Mouse (Mus musculus) embryo, embryonic 10 days (tissue): Measurements from ENCODE around the gene Dgkd.

Experiments
- DNase-seq: peaks from one replicate; pipeline ENCODE4 v3.0.0-alpha.2; 2015; ENCODE audit warnings: low spot score

Dgkd gene

GRCm38 (mm10) chr1:87848237-87848996 lies 4.7 kb upstream of the Dgkd start:
- DNase-seq: no peak

- no peak for DNase-seq
These were observed 3.8 kb upstream of the Dgkd start for GRCm38 (mm10) chr1:87849278-87849677.

GRCm38 (mm10) chr1:87851344-87851743 lies 1.7 kb upstream of the Dgkd start:
- no peak for DNase-seq

GRCm38 (mm10) chr1:87852081-87852790 lies 851 bp upstream of the Dgkd start:
- no peak for DNase-seq

GRCm38 (mm10) chr1:87853601-87854361 lies 694 bp downstream of the Dgkd start:
- DNase-seq: peak; percentile 46

GRCm38 (mm10) chr1:87854411-87854810 lies 1.3 kb downstream of the Dgkd start:
- no peak for DNase-seq

- no peak for DNase-seq
These were observed 1.8 kb downstream of the Dgkd start for GRCm38 (mm10) chr1:87854851-87855251.

- DNase-seq: no peak
These were observed 2.4 kb downstream of the Dgkd start for GRCm38 (mm10) chr1:87855522-87855921.

GRCm38 (mm10) chr1:87856823-87857222 lies 3.7 kb downstream of the Dgkd start:
- DNase-seq: no peak

GRCm38 (mm10) chr1:87858031-87858430 lies 4.9 kb downstream of the Dgkd start:
- DNase-seq: no peak

- no peak for DNase-seq
These were observed 5.4 kb downstream of the Dgkd start for GRCm38 (mm10) chr1:87858529-87858928.

- DNase-seq: no peak
These were observed 10.5 kb downstream of the Dgkd start for GRCm38 (mm10) chr1:87863602-87864001.

GRCm38 (mm10) chr1:87864889-87865288 lies 11.8 kb downstream of the Dgkd start:
- DNase-seq: no peak

GRCm38 (mm10) chr1:87866672-87867071 lies 13.6 kb downstream of the Dgkd start:
- no peak for DNase-seq

- no peak for DNase-seq
These were observed 18.5 kb downstream of the Dgkd start for GRCm38 (mm10) chr1:87871546-87871945.

- DNase-seq: no peak
These were observed 20.0 kb downstream of the Dgkd start for GRCm38 (mm10) chr1:87873081-87873480.

GRCm38 (mm10) chr1:87876065-87876464 lies 23.0 kb downstream of the Dgkd start:
- no peak for DNase-seq

GRCm38 (mm10) chr1:87877552-87878283 lies 24.6 kb downstream of the Dgkd start:
- no peak for DNase-seq

GRCm38 (mm10) chr1:87879034-87879433 lies 25.9 kb downstream of the Dgkd start:
- DNase-seq: no peak

GRCm38 (mm10) chr1:87879494-87880325 lies 26.6 kb downstream of the Dgkd start:
- no peak for DNase-seq

- DNase-seq: no peak
These were observed 27.2 kb downstream of the Dgkd start for GRCm38 (mm10) chr1:87880326-87880627.
